Mouse (Mus musculus): Measurements from ENCODE around the gene Fam198b.

Gene Fam198b

GRCm38 (mm10) chr3:79885686-79886356 lies 1.5 kb downstream of the Fam198b start:
- DNase-seq (ENCODE audit: low spot score), result no peak

- DNase-seq (ENCODE audit: low spot score), result no peak
Measured at GRCm38 (mm10) chr3:79886357-79887091, 2.2 kb downstream of the Fam198b start.

GRCm38 (mm10) chr3:79887161-79887855 lies 3.0 kb downstream of the Fam198b start:
- DNase-seq (ENCODE audit: low spot score), result no peak

DNA sequence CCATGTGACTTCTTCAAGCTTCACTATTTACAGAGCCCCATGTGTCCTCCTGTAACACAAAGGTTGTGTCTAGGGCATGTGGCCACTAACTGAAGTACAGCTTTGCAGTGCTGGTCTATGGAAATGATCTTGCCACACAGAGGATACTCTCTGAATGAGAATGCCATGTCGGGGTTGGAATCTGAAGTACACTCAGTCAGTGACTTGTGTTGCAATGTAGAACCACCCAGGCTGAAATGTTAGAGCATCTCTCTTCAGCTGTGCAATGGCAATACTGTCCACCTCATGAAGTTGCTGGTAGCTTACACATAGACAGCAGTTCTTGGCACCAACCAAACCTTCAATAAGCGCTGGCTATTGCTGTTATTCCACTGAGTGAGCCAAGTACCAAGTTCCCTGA lies 3.6 kb downstream of the Fam198b start:
- no peak for DNase-seq (ENCODE audit: low spot score)

DNA sequence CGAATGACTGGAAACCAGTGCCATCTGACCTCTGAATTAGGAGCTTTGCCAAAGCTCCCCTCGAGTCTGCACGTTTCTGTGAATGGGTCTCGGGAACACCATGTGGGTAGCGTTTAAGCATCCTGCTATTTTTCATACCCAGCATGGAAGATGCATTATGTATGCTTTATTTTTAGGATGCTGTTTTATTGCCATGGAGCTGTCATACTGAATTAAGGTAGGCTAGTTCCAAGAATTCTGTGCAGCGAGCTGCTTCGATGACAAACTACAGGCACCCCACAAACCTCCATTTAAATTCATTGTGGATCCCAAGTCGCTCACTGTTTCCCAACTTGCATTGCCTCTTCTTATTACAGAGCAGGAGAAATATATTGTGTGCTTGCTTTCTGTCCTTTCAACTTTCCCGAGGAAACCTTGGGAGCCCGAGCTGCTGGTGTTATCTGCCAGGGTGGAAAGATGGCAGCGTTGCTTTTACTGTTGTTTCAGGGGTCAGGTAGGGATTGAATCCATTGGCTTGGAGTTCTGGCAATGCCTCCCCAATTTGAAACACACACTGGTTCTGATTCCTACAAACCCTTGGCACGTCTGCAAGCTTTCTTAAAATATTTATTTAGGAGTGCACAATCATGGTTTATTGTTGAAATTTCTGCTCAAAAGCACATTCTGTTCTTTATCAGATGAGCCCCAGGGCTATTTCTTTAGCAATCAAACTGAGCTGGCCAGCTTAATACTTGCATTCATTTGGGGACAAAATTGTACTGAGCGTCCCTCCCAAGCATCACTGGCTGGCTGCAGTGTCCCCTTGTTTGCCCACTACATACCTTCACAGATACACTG lies 13.4 kb downstream of the Fam198b start:
- DNase-seq (ENCODE audit: low spot score), result no peak

DNA sequence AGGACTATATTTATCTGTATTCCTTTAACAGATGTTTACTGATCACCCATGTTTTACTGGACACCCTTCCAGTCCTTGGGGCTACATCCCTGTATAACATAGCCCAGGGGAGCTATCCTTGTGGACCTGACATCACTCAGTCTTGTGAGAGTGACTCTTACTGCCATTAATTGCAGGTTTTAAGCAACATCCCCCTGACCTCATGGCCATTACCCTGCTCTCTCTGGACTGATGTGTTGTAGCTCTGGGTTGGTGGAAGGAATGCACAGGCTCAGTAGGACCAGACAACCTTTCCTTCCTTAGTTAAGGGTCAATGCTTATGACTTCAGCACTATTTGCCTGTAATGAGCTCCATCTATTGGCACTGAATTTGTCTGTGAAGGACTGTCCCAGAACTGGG lies 14.2 kb downstream of the Fam198b start:
- DNase-seq (ENCODE audit: low spot score), result no peak

DNA sequence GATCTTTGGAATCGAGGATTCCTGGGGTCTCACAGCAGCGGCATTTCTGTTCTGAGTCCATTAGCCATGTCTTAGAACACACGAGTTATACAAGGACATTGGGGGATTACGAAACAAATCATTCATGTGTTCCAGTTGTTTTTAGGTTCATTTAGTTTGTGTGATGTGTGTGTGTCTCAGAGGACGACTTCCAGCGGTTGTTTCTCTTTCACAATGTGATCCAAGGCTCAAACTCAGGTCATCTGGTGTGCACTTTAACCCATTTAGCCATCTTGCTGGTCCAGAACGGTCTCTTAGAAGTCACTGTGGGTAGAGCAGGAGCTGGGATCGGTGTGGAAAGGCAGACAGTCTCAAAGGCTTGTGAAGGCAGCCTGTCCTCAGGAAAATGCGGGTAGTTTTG lies 15.6 kb downstream of the Fam198b start:
- DNase-seq (ENCODE audit: low spot score), result no peak

GRCm38 (mm10) chr3:79900502-79900901 lies 16.2 kb downstream of the Fam198b start:
- DNase-seq (ENCODE audit: low spot score), result no peak

DNA sequence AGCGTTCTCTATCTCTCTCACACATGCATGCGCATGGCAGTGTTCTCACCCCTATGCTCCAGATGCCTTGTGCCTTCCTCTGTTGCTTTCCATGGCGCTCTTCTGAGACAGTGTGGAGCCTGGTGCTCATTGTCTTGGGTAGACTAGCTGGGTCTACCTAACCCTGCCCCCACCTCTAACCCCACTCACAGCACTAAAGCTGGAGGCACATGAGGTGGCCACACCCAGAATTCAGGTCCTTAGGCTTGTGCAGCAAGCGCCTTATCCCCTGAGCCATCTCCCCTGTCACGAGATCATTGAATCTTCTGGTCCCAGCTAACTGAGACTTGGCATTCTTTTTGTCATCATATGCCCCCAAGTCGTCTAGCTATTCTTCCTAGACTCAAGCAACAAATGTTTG lies 17.0 kb downstream of the Fam198b start:
- DNase-seq (ENCODE audit: low spot score), result no peak

- no peak for DNase-seq (ENCODE audit: low spot score)
Measured at GRCm38 (mm10) chr3:79901734-79902133, 17.4 kb downstream of the Fam198b start.

DNA sequence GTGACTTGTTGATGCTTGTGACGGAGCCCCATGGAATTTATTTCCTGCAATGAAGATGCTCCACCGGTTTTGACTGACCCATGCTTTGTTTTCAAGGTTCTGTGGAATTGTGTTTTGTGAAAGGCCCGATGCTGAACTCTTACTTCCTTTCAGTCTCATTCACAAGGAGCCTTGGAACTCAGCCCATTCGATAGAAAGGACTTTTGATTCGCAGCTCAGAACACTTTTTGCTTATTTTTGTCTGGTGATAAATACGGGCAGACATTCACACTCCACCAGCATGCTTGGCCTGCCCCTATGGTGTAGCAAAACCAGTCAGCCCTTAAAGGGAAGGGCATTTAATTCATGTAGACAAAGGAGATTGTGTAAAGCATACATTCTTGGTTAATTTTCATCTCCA lies 19.5 kb downstream of the Fam198b start:
- DNase-seq (ENCODE audit: low spot score), result no peak

GRCm38 (mm10) chr3:79904238-79904757 lies 20.0 kb downstream of the Fam198b start:
- no peak for DNase-seq (ENCODE audit: low spot score)

- DNase-seq (ENCODE audit: low spot score), result no peak
Measured at GRCm38 (mm10) chr3:79905397-79905796, 21.1 kb downstream of the Fam198b start.

GRCm38 (mm10) chr3:79906250-79907045 lies 22.1 kb downstream of the Fam198b start:
- DNase-seq (ENCODE audit: low spot score), result no peak

- no peak for DNase-seq (ENCODE audit: low spot score)
Measured at GRCm38 (mm10) chr3:79907223-79907622, 22.9 kb downstream of the Fam198b start.

GRCm38 (mm10) chr3:79910375-79911141 lies 26.2 kb downstream of the Fam198b start:
- DNase-seq (ENCODE audit: low spot score), result no peak

GRCm38 (mm10) chr3:79911166-79911565 lies 26.8 kb downstream of the Fam198b start:
- DNase-seq (ENCODE audit: low spot score), result no peak

DNA sequence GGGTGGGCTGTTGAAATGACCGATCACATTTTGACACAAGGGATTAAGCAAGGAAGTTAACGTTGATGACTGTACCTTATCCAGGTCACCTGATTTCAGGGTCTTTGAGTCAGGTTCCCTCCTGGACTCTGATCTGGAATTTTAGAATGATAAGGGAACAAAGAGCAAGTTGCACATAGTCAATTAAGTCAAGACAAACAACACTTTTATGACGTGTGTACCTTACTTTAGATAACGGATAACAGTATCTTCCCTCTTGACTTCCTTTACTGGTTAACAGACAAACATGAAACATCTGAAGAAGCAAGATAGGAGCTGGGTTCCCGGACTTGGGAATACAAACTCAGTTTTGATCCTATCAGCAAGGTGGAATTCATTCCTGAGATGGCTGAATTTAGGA lies 29.7 kb downstream of the Fam198b start:
- DNase-seq (ENCODE audit: low spot score), result no peak

- DNase-seq (ENCODE audit: low spot score), result no peak
Measured at GRCm38 (mm10) chr3:79916185-79916584, 31.9 kb downstream of the Fam198b start.

DNA sequence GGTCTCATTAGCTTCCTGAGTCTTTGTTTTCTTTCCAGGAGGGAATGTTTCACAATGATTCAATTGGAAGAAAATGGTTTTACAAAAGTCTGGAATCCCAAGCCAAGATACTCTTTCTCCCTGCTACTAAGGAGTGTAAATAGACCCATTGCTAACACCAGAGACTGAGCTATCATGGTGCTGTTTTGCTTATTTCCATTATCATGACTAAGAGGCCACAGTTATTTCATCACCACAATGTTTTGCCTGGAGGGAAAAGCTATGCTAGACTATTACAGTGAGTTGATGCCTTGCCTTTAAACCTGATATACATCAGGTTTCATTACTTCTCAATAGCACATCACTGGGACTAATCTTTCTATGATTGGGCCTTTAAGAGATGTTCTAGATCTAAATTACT lies 34.4 kb downstream of the Fam198b start:
- DNase-seq (ENCODE audit: low spot score), result no peak

Measured in left cerebral cortex, adult 11 months (tissue).